Mouse (Mus musculus): Measurements from ENCODE around the gene Gnaz. TPM values are rescaled to one million over a fixed set of nuclear protein-coding genes. Genes with fewer than 3 reads are reported as not detected.
A peak's percentile ranks its signal among the peaks of the same experiment; 100 is the strongest.

Gene Gnaz
- polyA plus RNA-seq (2016; fragmentation: Nextera tagmentation; extraction: Ambion mirVana): 9.0 and 9.6 TPM in 2 replicates

GRCm38 (mm10) chr10:74966850-74967451 is at the start of gene Gnaz:
Gnaz (plus strand) TSS chr10:74967177.
- Histone ChIP-seq H3K9ac (peak within 1 kb of the TSS; percentile 58), H3K27ac (no peak within 1 kb of the TSS), H3K4me2 (peak within 1 kb of the TSS; percentile 85), H3K27me3 (replicated peaks) (peaks cover 69% of the 10 kb centered on the region), H3K36me3 (no peaks in the 10 kb centered on the region), H3K4me3 (peak within 1 kb of the TSS; percentile 60), H3K4me1 (peaks cover 14% of the 10 kb centered on the region), H3K9me3 (replicated peaks) (no peaks in the 10 kb centered on the region)
- peak; percentile 90 for ATAC-seq
- WGBS (ENCODE audit: insufficient replicate concordance): under 1% methylated on average over 63 of the region's 83 CpGs

GRCm38 (mm10) chr10:74919277-74919676 is 47.7 kb upstream of the Gnaz start:
- no peaks in the 10 kb centered on the region for H3K4me1 ChIP-seq
- H3K9ac ChIP-seq: no peak overlapping the region
- H3K27ac ChIP-seq: no peak overlapping the region
- no peaks in the 10 kb centered on the region for H3K9me3 ChIP-seq (replicated peaks)
- no peaks in the 10 kb centered on the region for H3K36me3 ChIP-seq
- no peak for ATAC-seq
- WGBS (ENCODE audit: insufficient replicate concordance): 18% methylated on average over 5 of the region's 5 CpGs
- no peak overlapping the region for H3K4me3 ChIP-seq
- no peak overlapping the region for H3K4me2 ChIP-seq
- H3K27me3 ChIP-seq (replicated peaks): no peaks in the 10 kb centered on the region

- Histone ChIP-seq H3K4me3 (no peak overlapping the region), H3K9me3 (replicated peaks) (no peaks in the 10 kb centered on the region), H3K4me1 (0 out of 2 replicates have a peak, but pooled peaks cover 2% of the 10 kb centered on the region), H3K4me2 (no peak overlapping the region), H3K27ac (no peak overlapping the region), H3K36me3 (no peaks in the 10 kb centered on the region), H3K27me3 (replicated peaks) (no peaks in the 10 kb centered on the region), H3K9ac (no peak overlapping the region)
- no peak for ATAC-seq
- WGBS (ENCODE audit: insufficient replicate concordance): 42% methylated on average over 17 of the region's 17 CpGs
Observed at GRCm38 (mm10) chr10:74920853-74921567, 46.0 kb upstream of the Gnaz start.

GRCm38 (mm10) chr10:74921614-74922013 is 45.4 kb upstream of the Gnaz start:
- no peak overlapping the region for H3K9ac ChIP-seq
- H3K36me3 ChIP-seq: no peaks in the 10 kb centered on the region
- no peak overlapping the region for H3K4me3 ChIP-seq
- H3K27ac ChIP-seq: no peak overlapping the region
- H3K27me3 ChIP-seq (replicated peaks): no peaks in the 10 kb centered on the region
- no peak overlapping the region for H3K4me2 ChIP-seq
- H3K4me1 ChIP-seq: 0 out of 2 replicates have a peak, but pooled peaks cover 2% of the 10 kb centered on the region
- WGBS (ENCODE audit: insufficient replicate concordance): 69% methylated on average over 11 of the region's 11 CpGs
- no peak for ATAC-seq
- no peaks in the 10 kb centered on the region for H3K9me3 ChIP-seq (replicated peaks)

GRCm38 (mm10) chr10:74922763-74923162 is 44.2 kb upstream of the Gnaz start:
- no peak for ATAC-seq

GRCm38 (mm10) chr10:74924274-74924673 is 42.7 kb upstream of the Gnaz start:
- Histone ChIP-seq H3K9ac (no peak overlapping the region), H3K36me3 (no peaks in the 10 kb centered on the region), H3K27ac (no peak overlapping the region), H3K4me2 (no peak overlapping the region), H3K4me1 (0 out of 2 replicates have a peak, but pooled peaks cover 2% of the 10 kb centered on the region), H3K27me3 (replicated peaks) (no peaks in the 10 kb centered on the region), H3K9me3 (replicated peaks) (no peaks in the 10 kb centered on the region), H3K4me3 (no peak overlapping the region)
- WGBS (ENCODE audit: insufficient replicate concordance): 76% methylated on average over 14 of the region's 14 CpGs
- ATAC-seq: no peak

More at GRCm38 (mm10) chr10:74922763-74923162, 44.2 kb upstream of the Gnaz start:
- Histone ChIP-seq H3K27me3 (replicated peaks) (no peaks in the 10 kb centered on the region), H3K4me3 (no peak overlapping the region), H3K4me1 (0 out of 2 replicates have a peak, but pooled peaks cover 2% of the 10 kb centered on the region), H3K4me2 (no peak overlapping the region), H3K9ac (no peak overlapping the region), H3K27ac (no peak overlapping the region), H3K36me3 (no peaks in the 10 kb centered on the region), H3K9me3 (replicated peaks) (no peaks in the 10 kb centered on the region)
- 55% methylated on average over 6 of the region's 6 CpGs for WGBS (ENCODE audit: insufficient replicate concordance)

- Histone ChIP-seq H3K4me3 (no peak overlapping the region), H3K27ac (no peak overlapping the region), H3K4me2 (peak overlapping the region; percentile 45), H3K9ac (no peak overlapping the region), H3K36me3 (no peaks in the 10 kb centered on the region), H3K27me3 (replicated peaks) (no peaks in the 10 kb centered on the region), H3K4me1 (0 out of 2 replicates have a peak, but pooled peaks cover 2% of the 10 kb centered on the region), H3K9me3 (replicated peaks) (no peaks in the 10 kb centered on the region)
- WGBS (ENCODE audit: insufficient replicate concordance): 18% methylated on average over 21 of the region's 21 CpGs
- ATAC-seq: 0 out of 2 replicates have a peak, but pooled peaks have one; percentile 17
Observed at GRCm38 (mm10) chr10:74925324-74925723, 41.7 kb upstream of the Gnaz start.

GRCm38 (mm10) chr10:74928276-74928675 is 38.7 kb upstream of the Gnaz start:
- Histone ChIP-seq H3K4me3 (no peak overlapping the region), H3K9ac (no peak overlapping the region), H3K4me1 (0 out of 2 replicates have a peak, but pooled peaks cover 2% of the 10 kb centered on the region), H3K27ac (no peak overlapping the region), H3K4me2 (no peak overlapping the region), H3K27me3 (replicated peaks) (no peaks in the 10 kb centered on the region; the same call in 1 of the 2 replicates), H3K9me3 (replicated peaks) (no peaks in the 10 kb centered on the region), H3K36me3 (no peaks in the 10 kb centered on the region)
- ATAC-seq: no peak
- 74% methylated on average over 7 of the region's 7 CpGs for whole genome bisulfite sequencing (ENCODE audit: insufficient replicate concordance)

GRCm38 (mm10) chr10:74929578-74929977 is 37.4 kb upstream of the Gnaz start:
- Histone ChIP-seq H3K4me1 (0 out of 2 replicates have a peak, but pooled peaks cover 2% of the 10 kb centered on the region), H3K4me2 (no peak overlapping the region), H3K4me3 (no peak overlapping the region), H3K27me3 (replicated peaks) (no peaks in the 10 kb centered on the region; the same call in 1 of the 2 replicates), H3K27ac (no peak overlapping the region), H3K9me3 (replicated peaks) (no peaks in the 10 kb centered on the region), H3K36me3 (no peaks in the 10 kb centered on the region), H3K9ac (no peak overlapping the region)
- no peak for ATAC-seq
- 52% methylated on average over 6 of the region's 6 CpGs for whole genome bisulfite sequencing (ENCODE audit: insufficient replicate concordance)

GRCm38 (mm10) chr10:74930541-74930940 is 36.4 kb upstream of the Gnaz start:
- 66% methylated on average over 3 of the region's 3 CpGs for WGBS (ENCODE audit: insufficient replicate concordance)
- Histone ChIP-seq H3K4me1 (no peaks in the 10 kb centered on the region), H3K4me3 (no peak overlapping the region), H3K36me3 (no peaks in the 10 kb centered on the region), H3K27me3 (replicated peaks) (no peaks in the 10 kb centered on the region; the same call in 1 of the 2 replicates), H3K27ac (no peak overlapping the region), H3K9me3 (replicated peaks) (no peaks in the 10 kb centered on the region), H3K9ac (no peak overlapping the region), H3K4me2 (no peak overlapping the region)
- no peak for ATAC-seq

- H3K27ac ChIP-seq: no peak overlapping the region
- H3K9ac ChIP-seq: no peak overlapping the region
- H3K9me3 ChIP-seq (replicated peaks): no peaks in the 10 kb centered on the region
- no peaks in the 10 kb centered on the region for H3K4me1 ChIP-seq
- ATAC-seq: no peak
- 53% methylated on average over 6 of the region's 6 CpGs for WGBS (ENCODE audit: insufficient replicate concordance)
- no peaks in the 10 kb centered on the region; the same call in 1 of the 2 replicates for H3K27me3 ChIP-seq (replicated peaks)
- H3K4me2 ChIP-seq: no peak overlapping the region
- no peak overlapping the region for H3K4me3 ChIP-seq
- no peaks in the 10 kb centered on the region for H3K36me3 ChIP-seq
Observed at GRCm38 (mm10) chr10:74931631-74932030, 35.3 kb upstream of the Gnaz start.

GRCm38 (mm10) chr10:74932487-74932886 is 34.5 kb upstream of the Gnaz start:
- Histone ChIP-seq H3K4me3 (no peak overlapping the region), H3K4me1 (no peaks in the 10 kb centered on the region), H3K4me2 (no peak overlapping the region), H3K27me3 (replicated peaks) (no peaks in the 10 kb centered on the region; the same call in 1 of the 2 replicates), H3K9ac (no peak overlapping the region), H3K36me3 (no peaks in the 10 kb centered on the region), H3K27ac (no peak overlapping the region), H3K9me3 (replicated peaks) (no peaks in the 10 kb centered on the region)
- 60% methylated on average over 6 of the region's 6 CpGs for WGBS (ENCODE audit: insufficient replicate concordance)
- ATAC-seq: no peak
